Mouse (Mus musculus): Measurements from ENCODE around the gene Myo1b. TPM values are rescaled to one million over a fixed set of nuclear protein-coding genes. Genes with fewer than 3 reads are reported as not detected.
A peak's percentile ranks its signal among the peaks of the same experiment; 100 is the strongest.

The Myo1b gene
- polyA plus RNA-seq, 1 experiment from 2014 or later, result 68.3 TPM

GRCm38 (mm10) chr1:51743756-51744425 lies 172.0 kb downstream of the Myo1b start:
- 95% methylated on average over 3 of the region's 3 CpGs for WGBS
- Histone ChIP-seq H3K9me3 (ENCODE audit: low read length) (no peaks in the 10 kb centered on the region), H3K4me1 (ENCODE audit: insufficient read depth, low read length) (peaks cover 9% of the 10 kb centered on the region), H3K36me3 (ENCODE audit: insufficient read depth, low read length) (no peaks in the 10 kb centered on the region; the same call in 1 of the 2 replicates), H3K4me3 (ENCODE audit: low read length) (no peak overlapping the region), H3K27ac (ENCODE audit: low read length) (no peak overlapping the region), H3K9ac (replicated peaks; ENCODE audit: low read length) (no peak overlapping the region), H3K4me2 (replicated peaks; ENCODE audit: low read depth, low read length) (no peak overlapping the region), H3K27me3 (ENCODE audit: insufficient read depth, low read length) (no peaks in the 10 kb centered on the region)
- ATAC-seq (ENCODE audit: low FRiP score, low TSS enrichment), result no peak

GRCm38 (mm10) chr1:51742586-51742985 lies 173.3 kb downstream of the Myo1b start:
- Histone ChIP-seq H3K9ac (replicated peaks; ENCODE audit: low read length) (no peak overlapping the region), H3K9me3 (ENCODE audit: low read length) (no peaks in the 10 kb centered on the region), H3K4me1 (ENCODE audit: insufficient read depth, low read length) (peaks cover 6% of the 10 kb centered on the region), H3K27me3 (ENCODE audit: insufficient read depth, low read length) (no peaks in the 10 kb centered on the region), H3K27ac (ENCODE audit: low read length) (no peak overlapping the region), H3K36me3 (ENCODE audit: insufficient read depth, low read length) (no peaks in the 10 kb centered on the region; the same call in 1 of the 2 replicates), H3K4me2 (replicated peaks; ENCODE audit: low read depth, low read length) (no peak overlapping the region), H3K4me3 (ENCODE audit: low read length) (no peak overlapping the region)
- WGBS, result 100% methylated on average over 1 of the region's 1 CpGs
- ATAC-seq (ENCODE audit: low FRiP score, low TSS enrichment), result no peak

GRCm38 (mm10) chr1:51740626-51741231 lies 175.1 kb downstream of the Myo1b start:
- no peak overlapping the region for H3K9ac ChIP-seq (replicated peaks; ENCODE audit: low read length)
- no peaks in the 10 kb centered on the region for H3K27me3 ChIP-seq (ENCODE audit: insufficient read depth, low read length)
- H3K36me3 ChIP-seq (ENCODE audit: insufficient read depth, low read length), result no peaks in the 10 kb centered on the region; the same call in 1 of the 2 replicates
- WGBS, result 74% methylated on average over 10 of the region's 10 CpGs
- no peaks in the 10 kb centered on the region for H3K9me3 ChIP-seq (ENCODE audit: low read length)
- H3K27ac ChIP-seq (ENCODE audit: low read length), result no peak overlapping the region
- no peak for ATAC-seq (ENCODE audit: low FRiP score, low TSS enrichment)
- no peak overlapping the region for H3K4me3 ChIP-seq (ENCODE audit: low read length)
- H3K4me2 ChIP-seq (replicated peaks; ENCODE audit: low read depth, low read length), result no peak overlapping the region
- no peaks in the 10 kb centered on the region for H3K4me1 ChIP-seq (ENCODE audit: insufficient read depth, low read length)

- 78% methylated on average over 5 of the region's 5 CpGs for WGBS
- no peak overlapping the region for H3K27ac ChIP-seq (ENCODE audit: low read length)
- H3K4me3 ChIP-seq (ENCODE audit: low read length), result no peak overlapping the region
- H3K9ac ChIP-seq (replicated peaks; ENCODE audit: low read length), result no peak overlapping the region
- H3K4me2 ChIP-seq (replicated peaks; ENCODE audit: low read depth, low read length), result no peak overlapping the region
- H3K9me3 ChIP-seq (ENCODE audit: low read length), result no peaks in the 10 kb centered on the region
- no peaks in the 10 kb centered on the region for H3K27me3 ChIP-seq (ENCODE audit: insufficient read depth, low read length)
- H3K36me3 ChIP-seq (ENCODE audit: insufficient read depth, low read length), result no peaks in the 10 kb centered on the region
- no peaks in the 10 kb centered on the region for H3K4me1 ChIP-seq (ENCODE audit: insufficient read depth, low read length)
- no peak for ATAC-seq (ENCODE audit: low FRiP score, low TSS enrichment)
These were observed 176.5 kb downstream of the Myo1b start for GRCm38 (mm10) chr1:51739252-51739852.

GRCm38 (mm10) chr1:51736822-51737221 lies 179.0 kb downstream of the Myo1b start:
- no peaks in the 10 kb centered on the region for H3K4me1 ChIP-seq (ENCODE audit: insufficient read depth, low read length)
- WGBS, result 56% methylated on average over 2 of the region's 2 CpGs
- ATAC-seq (ENCODE audit: low FRiP score, low TSS enrichment), result 0 out of 2 replicates have a peak, but pooled peaks have one; percentile 15
- 0 out of 2 replicates have a peak overlapping the region, but pooled peaks have one; percentile 26 for H3K27ac ChIP-seq (ENCODE audit: low read length)
- H3K9ac ChIP-seq (replicated peaks; ENCODE audit: low read length), result no peak overlapping the region
- H3K9me3 ChIP-seq (ENCODE audit: low read length), result no peaks in the 10 kb centered on the region
- no peak overlapping the region for H3K4me2 ChIP-seq (replicated peaks; ENCODE audit: low read depth, low read length)
- H3K27me3 ChIP-seq (ENCODE audit: insufficient read depth, low read length), result no peaks in the 10 kb centered on the region
- H3K36me3 ChIP-seq (ENCODE audit: insufficient read depth, low read length), result no peaks in the 10 kb centered on the region
- H3K4me3 ChIP-seq (ENCODE audit: low read length), result no peak overlapping the region

GRCm38 (mm10) chr1:51734721-51735120 lies 181.2 kb downstream of the Myo1b start:
- Histone ChIP-seq H3K4me1 (ENCODE audit: insufficient read depth, low read length) (no peaks in the 10 kb centered on the region), H3K9ac (replicated peaks; ENCODE audit: low read length) (no peak overlapping the region)
- ATAC-seq (ENCODE audit: low FRiP score, low TSS enrichment), result 0 out of 2 replicates have a peak, but pooled peaks have one; percentile 39

GRCm38 (mm10) chr1:51729407-51729806 lies 186.5 kb downstream of the Myo1b start:
- WGBS, result 79% methylated on average over 1 of the region's 1 CpGs
- ATAC-seq (ENCODE audit: low FRiP score, low TSS enrichment), result no peak

More at GRCm38 (mm10) chr1:51734721-51735120, 181.2 kb downstream of the Myo1b start:
- H3K27ac ChIP-seq (ENCODE audit: low read length), result no peak overlapping the region
- 80% methylated on average over 6 of the region's 6 CpGs for WGBS
- no peaks in the 10 kb centered on the region for H3K36me3 ChIP-seq (ENCODE audit: insufficient read depth, low read length)
- H3K9me3 ChIP-seq (ENCODE audit: low read length), result no peaks in the 10 kb centered on the region
- H3K4me3 ChIP-seq (ENCODE audit: low read length), result no peak overlapping the region
- no peaks in the 10 kb centered on the region for H3K27me3 ChIP-seq (ENCODE audit: insufficient read depth, low read length)
- no peak overlapping the region for H3K4me2 ChIP-seq (replicated peaks; ENCODE audit: low read depth, low read length)

GRCm38 (mm10) chr1:51728816-51729215 lies 187.1 kb downstream of the Myo1b start:
- Histone ChIP-seq H3K4me1 (ENCODE audit: insufficient read depth, low read length) (no peaks in the 10 kb centered on the region), H3K36me3 (ENCODE audit: insufficient read depth, low read length) (no peaks in the 10 kb centered on the region), H3K9ac (replicated peaks; ENCODE audit: low read length) (no peak overlapping the region), H3K27ac (ENCODE audit: low read length) (no peak overlapping the region), H3K4me3 (ENCODE audit: low read length) (no peak overlapping the region), H3K9me3 (ENCODE audit: low read length) (no peaks in the 10 kb centered on the region), H3K4me2 (replicated peaks; ENCODE audit: low read depth, low read length) (no peak overlapping the region), H3K27me3 (ENCODE audit: insufficient read depth, low read length) (no peaks in the 10 kb centered on the region)
- 62% methylated on average over 4 of the region's 4 CpGs for whole genome bisulfite sequencing
- ATAC-seq (ENCODE audit: low FRiP score, low TSS enrichment), result no peak

More at GRCm38 (mm10) chr1:51729407-51729806, 186.5 kb downstream of the Myo1b start:
- no peaks in the 10 kb centered on the region for H3K27me3 ChIP-seq (ENCODE audit: insufficient read depth, low read length)
- H3K4me2 ChIP-seq (replicated peaks; ENCODE audit: low read depth, low read length), result no peak overlapping the region
- no peak overlapping the region for H3K4me3 ChIP-seq (ENCODE audit: low read length)
- H3K36me3 ChIP-seq (ENCODE audit: insufficient read depth, low read length), result no peaks in the 10 kb centered on the region
- H3K27ac ChIP-seq (ENCODE audit: low read length), result no peak overlapping the region
- no peaks in the 10 kb centered on the region for H3K4me1 ChIP-seq (ENCODE audit: insufficient read depth, low read length)
- no peaks in the 10 kb centered on the region for H3K9me3 ChIP-seq (ENCODE audit: low read length)
- H3K9ac ChIP-seq (replicated peaks; ENCODE audit: low read length), result no peak overlapping the region

- Histone ChIP-seq H3K36me3 (ENCODE audit: insufficient read depth, low read length) (no peaks in the 10 kb centered on the region), H3K4me2 (replicated peaks; ENCODE audit: low read depth, low read length) (peak overlapping the region; percentile 28; the same call in 1 of the 2 replicates), H3K27me3 (ENCODE audit: insufficient read depth, low read length) (no peaks in the 10 kb centered on the region), H3K9me3 (ENCODE audit: low read length) (no peaks in the 10 kb centered on the region), H3K4me1 (ENCODE audit: insufficient read depth, low read length) (0 out of 2 replicates have a peak, but pooled peaks cover 2% of the 10 kb centered on the region), H3K4me3 (ENCODE audit: low read length) (no peak overlapping the region), H3K27ac (ENCODE audit: low read length) (peak overlapping the region; percentile 57; the same call in 1 of the 2 replicates), H3K9ac (replicated peaks; ENCODE audit: low read length) (no peak overlapping the region)
- WGBS, result 57% methylated on average over 9 of the region's 9 CpGs
- ATAC-seq (ENCODE audit: low FRiP score, low TSS enrichment), result peak; percentile 78; the same call in 1 of the 2 replicates
These were observed 195.8 kb downstream of the Myo1b start for GRCm38 (mm10) chr1:51719897-51720673.

Data from kidney, embryonic 16.5 days (tissue).